Mouse (Mus musculus) CH12.LX (cell line): ENCODE results near the gene Cryab.

ENCODE experiments used
- CTCF ChIP-seq, 2 experiments: IDR thresholded peaks in 1 of 2; conservative IDR thresholded peaks in 1 of 2; 2 replicates each; pipeline ENCODE4 v1.5.1; 2011 to 2012; ENCODE audit warnings: low read depth in 2 of 2, low read length in 2 of 2, improper control_type of control experiment in 1 of 2, inconsistent platforms in 1 of 2, mild to moderate bottlenecking in 1 of 2, moderate library complexity in 1 of 2
- ELF1 ChIP-seq: IDR thresholded peaks from 2 replicates; pipeline ENCODE4 v1.6.1; 2014; ENCODE audit warnings: low read depth, mild to moderate bottlenecking, inconsistent platforms, low read length, improper control_type of control experiment
- ETS1 ChIP-seq: conservative IDR thresholded peaks from 2 replicates; pipeline ENCODE4 v1.6.1; 2012; ENCODE audit warnings: low read depth, mild to moderate bottlenecking, inconsistent platforms, low read length, improper control_type of control experiment, moderate library complexity
- POLR2A ChIP-seq: IDR thresholded peaks from 2 replicates; pipeline ENCODE4 v1.6.1; 2011; ENCODE audit warnings: low read depth, mild to moderate bottlenecking, improper control_type of control experiment, low read length
- TCF12 ChIP-seq: IDR thresholded peaks from 2 replicates; pipeline ENCODE4 v1.6.1; 2014; ENCODE audit warnings: low read depth, mild to moderate bottlenecking, inconsistent platforms, low read length, improper control_type of control experiment

- no peak for TF ChIP-seq ETS1
- TF ChIP-seq POLR2A = no peak
- no peak for TF ChIP-seq CTCF (conservative IDR thresholded peaks at IDR 0.05 in 1 of 2, IDR thresholded peaks at IDR 0.05 in 1 of 2; ENCODE audit: low read depth in 2 of 2, low read length in 2 of 2)
- no peak for TF ChIP-seq TCF12
- no peak for TF ChIP-seq ELF1
Observed at GRCm38 (mm10) chr9:50797641-50798040, 46.5 kb downstream of the Cryab start.
